Mouse (Mus musculus): ENCODE measurements around the gene Krtap5-4. TPM values are rescaled to one million over a fixed set of nuclear protein-coding genes. Genes with fewer than 3 reads are reported as not detected.
"Not testable (repeated sequence)": the region's sequence is repeated elsewhere in the genome, so short reads cannot be mapped to it uniquely, and the experiment has no call there.

Gene Krtap5-4
- total RNA-seq (2014; rRNA removed) (not detected in 2 replicates), polyA plus RNA-seq (2015; fragmentation: Nextera tagmentation; extraction: Ambion mirVana) (not detected in 2 replicates)

DNA sequence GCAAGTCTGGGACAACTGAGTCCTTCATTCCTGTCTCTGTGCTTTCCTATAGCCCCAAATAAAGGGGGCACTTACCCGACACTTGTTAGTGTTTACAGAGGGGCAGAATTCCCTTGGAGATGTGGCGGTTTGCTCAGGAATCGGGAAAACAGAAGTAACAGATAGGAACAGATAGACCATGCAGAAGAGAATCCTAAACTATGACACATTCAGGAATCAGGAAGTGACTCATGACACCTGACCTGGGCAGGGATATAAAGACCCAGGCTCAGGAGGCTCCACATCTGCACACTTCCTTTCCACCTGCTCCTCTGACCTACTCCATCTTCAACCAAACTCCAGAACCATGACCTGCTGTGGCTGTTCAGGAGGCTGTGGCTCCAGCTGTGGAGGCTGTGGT is at the start of gene Krtap5-4:
Gene Krtap5-4, plus strand, starts transcription at position 301 of the 400 bp plus-strand sequence.
- 72% methylated on average over 3 of the region's 3 CpGs for WGBS
- Histone ChIP-seq H3K4me3 (ENCODE audit: low read length) (no peak within 1 kb of the TSS), H3K27ac (no peak within 1 kb of the TSS), H3K9ac (replicated peaks; ENCODE audit: low read length) (no peak within 1 kb of the TSS), H3K36me3 (ENCODE audit: insufficient read depth, low read length) (no peaks in the 10 kb centered on the region), H3K27me3 (ENCODE audit: insufficient read depth, low read length) (no peaks in the 10 kb centered on the region; the same call in 1 of the 2 replicates), H3K4me2 (ENCODE audit: low read depth, low read length) (no peak within 1 kb of the TSS), H3K9me3 (ENCODE audit: low read length) (no peaks in the 10 kb centered on the region), H3K4me1 (ENCODE audit: insufficient read depth, low read length) (no peaks in the 10 kb centered on the region)
- no peak for TF ChIP-seq CTCF (IDR thresholded peaks at IDR 0.05; ENCODE audit: low read depth)
- ATAC-seq (no peak), DNase-seq (ENCODE audit: low spot score) (no peak)

DNA sequence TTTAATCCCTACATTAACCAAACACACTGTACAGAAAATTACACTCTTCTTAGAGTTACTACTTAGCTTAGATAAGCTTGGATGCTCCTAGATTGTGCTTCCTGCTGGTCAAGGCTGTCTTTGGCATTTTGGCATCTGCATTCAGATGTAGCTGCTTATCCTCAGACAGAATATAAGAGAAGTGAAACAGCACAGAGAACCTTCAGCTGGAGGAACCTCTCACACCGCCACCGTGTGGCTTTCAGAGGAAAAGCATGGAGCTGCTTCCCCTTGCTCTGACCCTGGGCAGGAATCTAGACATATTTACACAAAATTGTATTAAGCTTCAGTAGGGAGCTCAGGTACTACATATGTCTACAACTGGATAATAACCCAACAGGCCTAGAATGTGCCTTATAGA is 47.8 kb upstream of the Krtap5-4 start:
- peak; percentile 80 for TF ChIP-seq CTCF (IDR thresholded peaks at IDR 0.05; ENCODE audit: low read depth)
- Histone ChIP-seq H3K27me3 (ENCODE audit: insufficient read depth, low read length) (no peaks in the 10 kb centered on the region), H3K4me3 (ENCODE audit: low read length) (no peak overlapping the region), H3K36me3 (ENCODE audit: insufficient read depth, low read length) (no peaks in the 10 kb centered on the region), H3K27ac (no peak overlapping the region), H3K9ac (replicated peaks; ENCODE audit: low read length) (no peak overlapping the region), H3K4me2 (ENCODE audit: low read depth, low read length) (no peak overlapping the region), H3K4me1 (ENCODE audit: insufficient read depth, low read length) (no peaks in the 10 kb centered on the region), H3K9me3 (ENCODE audit: low read length) (no peaks in the 10 kb centered on the region)
- peak; percentile 76 for DNase-seq (ENCODE audit: low spot score)
- WGBS: 2% methylated on average over 2 of the region's 2 CpGs
- ATAC-seq: peak; percentile 45

DNA sequence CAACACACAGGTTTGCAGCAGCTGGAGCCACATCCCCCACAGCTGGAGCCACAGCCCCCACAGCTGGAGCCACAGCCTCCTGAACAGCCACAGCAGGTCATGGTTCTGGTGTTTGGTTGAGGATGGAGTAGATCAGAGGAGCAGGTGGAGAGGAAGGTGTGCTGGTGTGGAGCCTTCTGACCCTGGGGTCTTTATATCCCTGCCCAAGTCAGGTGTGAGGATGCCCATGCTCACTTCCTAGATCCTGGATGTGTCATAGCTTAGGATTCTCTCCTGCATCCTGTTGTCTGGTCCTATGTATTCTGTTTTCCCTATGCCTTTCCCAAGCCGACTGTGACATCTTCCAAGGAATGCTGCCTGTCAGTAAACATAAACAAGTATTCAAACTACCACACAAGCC is 45.1 kb upstream of the Krtap5-4 start, which contains the start of gene Gm2431:
Gene Gm2431, minus strand, starts transcription at position 101 of the 400 bp plus-strand sequence.
- H3K9ac ChIP-seq (replicated peaks; ENCODE audit: low read length); H3K4me3 ChIP-seq (ENCODE audit: low read length); H3K9me3 ChIP-seq (ENCODE audit: low read length); DNase-seq (ENCODE audit: low spot score); H3K36me3 ChIP-seq (ENCODE audit: insufficient read depth, low read length); H3K4me2 ChIP-seq (ENCODE audit: low read depth, low read length); H3K27ac ChIP-seq; H3K27me3 ChIP-seq (ENCODE audit: insufficient read depth, low read length); ATAC-seq; H3K4me1 ChIP-seq (ENCODE audit: insufficient read depth, low read length): not testable (repeated sequence)
- 69% methylated on average over 1 of the region's 1 CpGs for WGBS

DNA sequence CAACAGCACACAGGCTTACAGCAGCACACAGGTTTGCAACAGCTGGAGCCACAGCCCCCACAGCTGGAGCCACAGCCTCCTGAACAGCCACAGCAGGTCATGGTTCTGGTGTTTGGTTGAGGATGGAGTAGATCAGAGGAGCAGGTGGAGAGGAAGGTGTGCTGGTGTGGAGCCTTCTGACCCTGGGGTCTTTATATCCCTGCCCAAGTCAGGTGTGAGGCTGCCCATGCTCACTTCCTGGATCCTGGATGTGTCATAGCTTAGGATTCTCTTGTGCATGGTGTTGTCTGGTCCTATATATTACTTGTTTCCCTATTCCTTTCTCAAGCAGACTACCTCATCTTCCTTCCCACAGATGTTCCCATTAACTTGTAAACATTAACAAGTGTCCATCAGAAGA is 29.1 kb upstream of the Krtap5-4 start, which contains the start of gene Gm4559:
Gene Gm4559, minus strand, starts transcription at position 101 of the 400 bp plus-strand sequence.
- not testable (repeated sequence) for H3K4me3 ChIP-seq (ENCODE audit: low read length); H3K27me3 ChIP-seq (ENCODE audit: insufficient read depth, low read length)

DNA sequence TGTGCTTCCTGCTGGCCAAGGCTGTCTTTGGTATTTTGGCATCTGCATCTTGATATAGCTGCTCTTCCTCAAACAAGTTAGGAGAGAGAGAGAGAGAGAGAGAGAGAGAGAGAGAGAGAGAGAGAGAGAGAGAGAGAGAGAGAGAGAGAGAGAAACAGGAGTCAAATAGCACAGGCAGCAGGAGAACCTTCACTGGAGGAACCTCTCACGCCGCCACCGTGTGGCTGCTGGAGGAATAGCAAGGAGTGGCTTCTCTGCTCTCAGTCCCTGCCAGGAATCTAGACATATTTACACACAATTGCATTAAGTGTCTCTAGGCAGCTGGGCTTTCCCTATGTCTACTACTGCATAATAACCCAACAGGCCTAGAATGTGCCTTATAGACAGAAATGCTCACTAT is 25.2 kb upstream of the Krtap5-4 start:
- not testable (repeated sequence) for H3K36me3 ChIP-seq (ENCODE audit: insufficient read depth, low read length); H3K4me1 ChIP-seq (ENCODE audit: insufficient read depth, low read length); H3K9me3 ChIP-seq (ENCODE audit: low read length); H3K27me3 ChIP-seq (ENCODE audit: insufficient read depth, low read length); H3K4me3 ChIP-seq (ENCODE audit: low read length); H3K9ac ChIP-seq (replicated peaks; ENCODE audit: low read length); H3K4me2 ChIP-seq (ENCODE audit: low read depth, low read length); H3K27ac ChIP-seq
- WGBS: 0% methylated on average over 3 of the region's 3 CpGs
- DNase-seq (ENCODE audit: low spot score): peak; percentile 79
- peak; percentile 77 for TF ChIP-seq CTCF (IDR thresholded peaks at IDR 0.05; ENCODE audit: low read depth)
- ATAC-seq: peak; percentile 68; the same call in 1 of the 2 replicates

More for the DNA sequence above, 29.1 kb upstream of the Krtap5-4 start, which contains the start of gene Gm4559:
- H3K36me3 ChIP-seq (ENCODE audit: insufficient read depth, low read length); DNase-seq (ENCODE audit: low spot score); H3K4me2 ChIP-seq (ENCODE audit: low read depth, low read length); ATAC-seq; H3K9ac ChIP-seq (replicated peaks; ENCODE audit: low read length); H3K27ac ChIP-seq; H3K9me3 ChIP-seq (ENCODE audit: low read length); H3K4me1 ChIP-seq (ENCODE audit: insufficient read depth, low read length): not testable (repeated sequence)

DNA sequence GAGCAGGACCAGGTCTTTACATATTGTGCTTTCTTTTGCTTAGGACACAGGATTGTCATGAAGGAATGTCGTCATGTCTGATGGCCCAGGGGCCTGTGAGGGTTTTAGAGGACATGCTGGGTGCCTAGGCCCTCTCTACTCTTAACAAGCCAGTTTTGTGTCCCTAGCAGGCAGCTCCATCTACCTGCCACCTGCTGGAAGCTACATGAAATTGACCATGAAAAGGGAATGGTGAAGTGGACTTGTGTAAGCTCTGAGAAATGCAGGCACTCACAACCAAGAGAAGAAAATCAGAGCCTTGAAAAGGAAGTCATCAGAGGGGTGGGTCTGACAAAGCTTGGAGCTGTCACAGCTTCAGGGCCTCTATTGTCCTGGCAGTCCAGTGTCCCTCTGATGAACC is 24.1 kb upstream of the Krtap5-4 start:
- not testable (repeated sequence) for H3K27me3 ChIP-seq (ENCODE audit: insufficient read depth, low read length); H3K27ac ChIP-seq; DNase-seq (ENCODE audit: low spot score); H3K4me1 ChIP-seq (ENCODE audit: insufficient read depth, low read length); H3K36me3 ChIP-seq (ENCODE audit: insufficient read depth, low read length); H3K9ac ChIP-seq (replicated peaks; ENCODE audit: low read length); H3K4me2 ChIP-seq (ENCODE audit: low read depth, low read length); H3K9me3 ChIP-seq (ENCODE audit: low read length); H3K4me3 ChIP-seq (ENCODE audit: low read length); ATAC-seq
- WGBS: 82% methylated on average over 1 of the region's 1 CpGs
- TF ChIP-seq CTCF (IDR thresholded peaks at IDR 0.05; ENCODE audit: low read depth): peak; percentile 34

DNA sequence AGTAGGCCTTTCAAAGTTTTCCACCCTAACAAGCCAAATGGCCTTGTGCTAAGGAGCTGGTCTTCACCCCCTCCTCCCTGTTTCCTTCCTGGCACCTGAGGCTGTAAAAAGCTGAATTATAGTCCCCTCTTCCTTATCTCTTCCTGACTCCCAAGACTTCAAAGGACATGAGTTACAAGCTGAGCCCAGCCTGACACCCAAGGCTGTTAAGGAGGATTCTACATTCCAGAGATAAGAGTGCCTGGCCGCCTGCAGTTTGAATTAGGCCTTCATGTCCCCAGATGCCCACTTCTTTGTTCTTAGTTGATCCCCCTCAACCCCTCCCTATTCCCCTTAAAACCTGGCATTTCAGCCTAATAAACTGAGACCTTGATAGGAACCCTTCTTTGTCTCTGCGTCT is 20.5 kb upstream of the Krtap5-4 start:
- H3K9me3 ChIP-seq (ENCODE audit: low read length); H3K4me2 ChIP-seq (ENCODE audit: low read depth, low read length): not testable (repeated sequence)

More for the DNA sequence above, 20.5 kb upstream of the Krtap5-4 start:
- H3K4me3 ChIP-seq (ENCODE audit: low read length); H3K4me1 ChIP-seq (ENCODE audit: insufficient read depth, low read length); ATAC-seq; H3K27ac ChIP-seq; H3K27me3 ChIP-seq (ENCODE audit: insufficient read depth, low read length); DNase-seq (ENCODE audit: low spot score); H3K36me3 ChIP-seq (ENCODE audit: insufficient read depth, low read length); H3K9ac ChIP-seq (replicated peaks; ENCODE audit: low read length): not testable (repeated sequence)
- 40% methylated on average over 2 of the region's 2 CpGs for WGBS
